Mouse (Mus musculus): ENCODE results near the gene Brd3.

Brd3 gene

DNA sequence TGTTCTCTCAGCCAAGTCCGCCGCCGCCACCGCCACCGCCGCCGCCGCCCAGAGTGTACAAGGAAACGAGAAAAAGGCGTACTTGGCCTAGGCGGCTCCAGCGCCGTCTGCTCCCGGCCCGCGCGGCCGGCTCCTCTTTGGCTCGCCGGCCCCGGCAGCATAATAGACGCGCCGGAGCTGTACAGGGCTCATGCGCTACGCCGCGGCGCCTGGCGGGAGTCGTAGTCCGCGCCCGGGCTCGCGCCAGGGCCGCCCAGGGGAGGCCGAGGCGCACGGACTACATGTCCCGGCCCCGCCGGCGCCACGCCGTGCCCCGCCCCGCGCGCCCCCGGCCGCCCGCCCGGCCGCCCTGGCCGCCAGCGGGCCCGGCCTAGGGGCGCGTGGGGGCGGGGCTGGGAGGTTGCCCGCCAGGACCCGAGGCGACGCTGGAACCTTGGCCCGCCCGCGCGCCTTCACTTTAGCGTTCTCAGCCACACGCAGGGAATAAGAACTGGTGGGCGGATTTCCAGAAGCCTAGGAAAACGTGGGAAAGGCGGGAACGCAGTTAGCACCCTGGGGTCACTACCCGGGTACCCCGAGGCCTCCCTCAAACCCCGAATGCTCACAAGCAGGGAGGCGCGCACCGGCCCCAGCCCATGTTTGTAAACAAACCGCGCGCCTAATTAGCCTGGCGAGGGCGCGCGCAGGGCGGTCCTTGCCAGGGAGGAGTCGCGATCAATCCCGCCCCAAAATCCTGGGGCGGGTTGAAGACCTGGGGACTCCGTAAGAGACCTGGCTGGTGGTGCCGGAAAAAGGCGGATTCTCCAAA is 31.8 kb downstream of the Brd3 start:
- in situ Hi-C loops (cut with MboI; ENCODE audit: low pct_unique_long_range_greater_than_20kb in 1 of 2, low sequenced_read_pairs in 2 of 2, unreplicated experiment in 1 of 2): no loop called here

GRCm38 (mm10) chr2:27474621-27475484 is 32.6 kb downstream of the Brd3 start:
- in situ Hi-C loops (cut with MboI; ENCODE audit: low pct_unique_long_range_greater_than_20kb in 1 of 2, low sequenced_read_pairs in 2 of 2, unreplicated experiment in 1 of 2): no loop called here

- in situ Hi-C loops (cut with MboI; ENCODE audit: low pct_unique_long_range_greater_than_20kb in 1 of 2, low sequenced_read_pairs in 2 of 2, unreplicated experiment in 1 of 2): no loop called here
Measured at GRCm38 (mm10) chr2:27473911-27474310, 33.6 kb downstream of the Brd3 start.

- in situ Hi-C loops (cut with MboI; ENCODE audit: low pct_unique_long_range_greater_than_20kb in 1 of 2, low sequenced_read_pairs in 2 of 2, unreplicated experiment in 1 of 2): no loop called here
Measured at GRCm38 (mm10) chr2:27473061-27473765, 34.2 kb downstream of the Brd3 start.

GRCm38 (mm10) chr2:27471170-27471584 is 36.3 kb downstream of the Brd3 start:
- in situ Hi-C loops (cut with MboI; ENCODE audit: low pct_unique_long_range_greater_than_20kb in 1 of 2, low sequenced_read_pairs in 2 of 2, unreplicated experiment in 1 of 2): no loop called here

DNA sequence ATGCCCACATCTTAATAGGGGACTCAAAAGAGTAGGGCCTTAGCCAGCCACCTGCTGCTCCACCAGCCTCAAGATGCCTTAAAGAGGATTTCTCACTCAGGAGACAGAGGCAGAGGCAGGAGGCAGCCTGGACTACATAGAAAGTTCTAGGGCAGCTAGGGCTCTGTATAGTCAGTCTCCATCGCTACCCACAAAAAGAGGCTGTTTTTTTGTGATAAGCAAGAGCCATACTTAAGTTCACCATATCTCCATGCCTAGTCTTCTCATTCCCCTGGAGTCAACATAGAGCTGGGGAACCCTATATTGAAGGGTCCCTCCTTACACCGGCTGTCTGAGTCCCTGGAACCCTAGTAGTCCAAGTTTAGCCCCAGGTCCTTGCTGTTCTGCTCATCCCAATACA is 36.9 kb downstream of the Brd3 start:
- in situ Hi-C loops (cut with MboI; ENCODE audit: low pct_unique_long_range_greater_than_20kb in 1 of 2, low sequenced_read_pairs in 2 of 2, unreplicated experiment in 1 of 2): no loop called here

DNA sequence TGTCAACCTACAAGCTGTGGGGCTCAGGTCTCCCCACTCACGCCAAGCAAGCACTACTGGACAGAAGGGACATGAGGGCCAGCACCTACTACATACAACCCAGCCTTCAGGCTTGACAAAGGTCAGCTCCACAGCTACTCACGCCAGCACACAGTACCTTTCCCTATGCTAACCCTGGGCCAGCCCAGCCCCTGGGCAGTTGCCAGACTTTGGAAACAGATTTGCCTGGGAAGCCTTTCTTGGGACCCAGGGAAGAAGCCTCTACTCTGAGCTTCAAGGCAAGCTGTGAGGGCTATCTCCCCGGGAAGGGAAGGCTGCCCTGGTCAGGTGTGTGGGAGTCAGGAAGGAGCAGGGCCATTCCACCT is 37.5 kb downstream of the Brd3 start:
- in situ Hi-C loops (cut with MboI; ENCODE audit: low pct_unique_long_range_greater_than_20kb in 1 of 2, low sequenced_read_pairs in 2 of 2, unreplicated experiment in 1 of 2): no loop called here

DNA sequence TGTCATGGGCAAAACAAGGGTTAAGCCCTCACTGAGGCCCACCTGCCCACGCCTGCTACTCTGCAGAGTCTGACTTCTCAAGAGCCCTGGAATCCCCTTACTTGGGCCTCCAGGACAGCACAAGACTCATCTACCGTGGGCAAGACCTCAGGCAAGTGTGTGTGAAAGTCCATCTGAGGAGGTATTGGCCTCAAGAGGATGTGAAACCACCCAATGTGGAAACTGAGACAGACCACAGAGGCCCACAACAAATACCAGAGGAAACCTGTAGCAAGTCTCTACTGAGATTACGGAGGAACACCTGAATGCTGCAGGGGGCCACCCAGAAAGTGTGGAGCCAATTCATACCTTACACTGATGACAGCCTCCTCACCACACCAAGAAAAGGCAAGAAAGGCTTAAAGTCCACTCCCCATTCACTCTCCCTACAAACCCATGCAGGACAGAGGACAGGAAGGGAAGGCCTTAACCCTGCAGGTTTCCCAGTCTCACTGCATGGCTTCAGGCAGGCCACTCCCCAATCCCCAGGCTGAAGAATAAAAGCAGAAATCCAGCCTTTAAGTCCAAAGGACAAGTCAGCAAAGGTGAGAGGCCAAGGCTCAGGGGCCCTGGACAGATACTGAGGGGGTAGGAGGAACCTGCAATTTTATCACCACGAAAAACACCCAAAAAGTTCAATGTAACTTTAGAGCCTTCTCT is 38.0 kb downstream of the Brd3 start:
- in situ Hi-C loops (cut with MboI; ENCODE audit: low pct_unique_long_range_greater_than_20kb in 1 of 2, low sequenced_read_pairs in 2 of 2, unreplicated experiment in 1 of 2): no loop called here

GRCm38 (mm10) chr2:27462901-27463300 is 44.6 kb downstream of the Brd3 start:
- in situ Hi-C loops (cut with MboI; ENCODE audit: low pct_unique_long_range_greater_than_20kb in 1 of 2, low sequenced_read_pairs in 2 of 2, unreplicated experiment in 1 of 2): no loop called here

DNA sequence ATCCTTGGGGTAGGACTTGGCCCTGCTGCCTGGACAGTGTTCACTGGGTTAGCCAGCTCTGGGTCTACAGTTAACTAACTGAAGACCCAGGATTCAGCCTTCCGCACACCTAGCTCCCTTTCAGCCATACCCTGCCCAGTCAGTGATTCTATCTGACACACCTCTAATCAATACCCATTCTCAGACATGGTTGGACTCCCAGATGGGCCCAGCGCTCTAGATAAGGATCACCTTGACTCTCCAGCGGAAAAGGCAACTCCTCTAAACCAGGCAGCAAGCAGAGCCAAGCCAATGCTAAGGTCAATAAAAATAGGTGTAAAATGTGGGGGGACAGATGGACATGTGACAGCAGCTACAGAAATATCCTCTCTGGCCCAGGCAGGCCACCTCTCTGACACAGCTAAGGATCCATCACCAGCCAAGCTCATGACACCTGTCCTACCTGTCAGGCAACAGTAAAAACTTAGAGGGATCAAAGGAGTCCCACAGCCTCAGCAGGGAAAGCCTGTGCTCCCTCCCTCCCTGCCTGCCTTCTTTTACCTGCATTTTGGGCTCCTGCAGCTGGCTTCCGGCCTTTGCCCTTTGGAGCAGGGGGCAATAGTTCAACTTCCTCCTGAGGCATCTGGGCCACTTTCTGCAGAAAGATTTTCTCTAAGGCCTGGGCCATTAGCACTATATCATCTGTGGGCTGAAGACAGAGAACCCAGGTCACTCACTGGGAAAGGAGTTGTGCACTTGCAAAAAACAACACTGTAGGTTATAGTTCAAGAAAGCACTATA is 45.4 kb downstream of the Brd3 start:
- in situ Hi-C loops (cut with MboI; ENCODE audit: low pct_unique_long_range_greater_than_20kb in 1 of 2, low sequenced_read_pairs in 2 of 2, unreplicated experiment in 1 of 2): no loop called here

GRCm38 (mm10) chr2:27460651-27461050 is 46.8 kb downstream of the Brd3 start:
- in situ Hi-C loops (cut with MboI; ENCODE audit: low pct_unique_long_range_greater_than_20kb in 1 of 2, low sequenced_read_pairs in 2 of 2, unreplicated experiment in 1 of 2): no loop called here

GRCm38 (mm10) chr2:27460163-27460562 is 47.3 kb downstream of the Brd3 start:
- in situ Hi-C loops (cut with MboI; ENCODE audit: low pct_unique_long_range_greater_than_20kb in 1 of 2, low sequenced_read_pairs in 2 of 2, unreplicated experiment in 1 of 2): no loop called here

DNA sequence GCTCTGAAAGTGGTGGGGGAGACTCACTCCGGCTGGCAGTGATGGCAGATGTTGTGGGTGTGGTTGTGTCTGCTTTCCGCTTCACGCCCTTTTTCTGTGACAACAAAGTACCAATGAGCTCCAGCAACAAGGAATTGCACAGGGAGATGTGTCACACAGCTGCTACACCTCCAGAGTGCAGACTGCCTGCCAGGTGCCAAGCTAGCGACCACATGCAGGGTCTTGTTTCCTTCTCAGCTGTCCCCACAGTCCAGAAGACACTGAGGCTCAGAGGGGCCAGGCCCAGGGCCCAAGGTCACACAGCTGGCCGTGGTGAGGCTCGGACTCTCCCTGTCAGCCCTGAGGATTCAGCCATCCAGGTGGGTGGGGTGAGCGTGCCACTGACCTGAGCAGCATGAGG is 47.7 kb downstream of the Brd3 start:
- in situ Hi-C loops (cut with MboI; ENCODE audit: low pct_unique_long_range_greater_than_20kb in 1 of 2, low sequenced_read_pairs in 2 of 2, unreplicated experiment in 1 of 2): no loop called here

- in situ Hi-C loops (cut with MboI; ENCODE audit: low pct_unique_long_range_greater_than_20kb in 1 of 2, low sequenced_read_pairs in 2 of 2, unreplicated experiment in 1 of 2): no loop called here
Measured at GRCm38 (mm10) chr2:27450226-27450625, 57.2 kb downstream of the Brd3 start.

DNA sequence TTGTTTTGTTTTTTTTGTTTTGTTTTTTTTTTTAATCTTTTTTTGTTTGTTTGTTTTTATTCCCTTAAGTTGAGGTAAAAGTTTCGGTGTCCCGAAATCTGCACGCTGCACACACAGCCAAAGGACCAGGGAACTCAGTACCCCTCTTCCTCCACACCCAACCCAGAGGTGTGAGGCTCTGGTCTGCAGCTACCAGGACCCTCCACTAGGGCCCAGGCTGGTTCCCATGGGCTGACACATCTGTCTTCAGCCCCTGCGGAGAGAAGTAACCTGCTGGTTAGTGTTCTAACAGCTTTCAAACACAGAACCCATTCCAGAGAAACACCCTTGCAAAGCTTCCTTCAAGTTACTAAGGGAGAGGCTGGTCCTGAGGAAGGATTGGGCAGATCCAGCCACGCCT is 59.7 kb downstream of the Brd3 start:
- in situ Hi-C loops (cut with MboI; ENCODE audit: low pct_unique_long_range_greater_than_20kb in 1 of 2, low sequenced_read_pairs in 2 of 2, unreplicated experiment in 1 of 2): no loop called here

DNA sequence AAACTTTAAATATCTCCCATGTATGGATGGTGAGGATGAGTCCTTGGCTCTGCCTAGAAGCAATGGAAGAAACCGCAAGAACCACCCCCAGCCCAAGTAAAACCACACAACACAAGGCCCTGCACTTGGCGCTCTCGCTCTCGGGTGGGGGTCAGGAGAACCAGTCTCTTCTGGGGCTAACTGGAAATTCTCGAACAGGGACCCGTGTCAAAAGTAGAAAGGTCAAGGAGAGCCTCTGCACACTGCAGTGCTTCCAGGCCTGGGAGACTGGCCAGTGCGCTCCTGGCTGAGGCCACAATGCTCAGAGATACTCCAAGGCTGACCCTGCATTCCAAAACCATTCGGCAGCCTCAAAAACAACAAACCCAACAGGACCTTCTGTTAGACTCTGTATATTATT is 60.6 kb downstream of the Brd3 start:
- in situ Hi-C loops (cut with MboI; ENCODE audit: low pct_unique_long_range_greater_than_20kb in 1 of 2, low sequenced_read_pairs in 2 of 2, unreplicated experiment in 1 of 2): no loop called here

DNA sequence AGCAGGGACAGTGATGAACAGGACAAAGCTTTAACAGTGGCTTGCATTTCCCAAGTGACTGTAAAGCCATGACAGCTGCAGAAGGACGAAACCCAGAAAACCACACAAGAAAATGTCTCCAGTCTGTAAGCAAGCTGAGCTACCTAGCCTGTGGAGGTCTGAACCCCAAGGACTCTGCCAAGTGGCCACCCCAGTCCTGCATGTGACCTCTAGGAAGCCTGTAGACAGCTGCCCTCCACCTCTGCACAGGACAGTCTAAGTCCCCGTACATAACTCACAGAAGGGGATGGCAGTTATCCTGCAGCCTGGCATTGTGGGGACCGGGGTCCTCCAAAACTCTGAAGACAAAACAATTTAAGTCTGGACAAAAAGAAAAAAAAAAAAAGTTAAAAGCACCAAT is 61.6 kb downstream of the Brd3 start:
- in situ Hi-C loops (cut with MboI; ENCODE audit: low pct_unique_long_range_greater_than_20kb in 1 of 2, low sequenced_read_pairs in 2 of 2, unreplicated experiment in 1 of 2): no loop called here

GRCm38 (mm10) chr2:27443450-27443708 is 64.1 kb downstream of the Brd3 start:
- in situ Hi-C loops (cut with MboI; ENCODE audit: low pct_unique_long_range_greater_than_20kb in 1 of 2, low sequenced_read_pairs in 2 of 2, unreplicated experiment in 1 of 2): no loop called here

All from mouse embryonic stem cell (cell line).